Mouse (Mus musculus): ENCODE data around the gene S100a4. TPM values are rescaled to one million over a fixed set of nuclear protein-coding genes. Genes with fewer than 3 reads are reported as not detected.
A peak's percentile ranks its signal among the peaks of the same experiment; 100 is the strongest.

Gene S100a4
- 3.0 TPM in 1 of 2 replicates, not detected in the other for total RNA-seq (2014; rRNA removed)
- polyA plus RNA-seq (2015; fragmentation: Nextera tagmentation; extraction: Ambion mirVana) = 2.3 and 3.1 TPM in 2 replicates

DNA sequence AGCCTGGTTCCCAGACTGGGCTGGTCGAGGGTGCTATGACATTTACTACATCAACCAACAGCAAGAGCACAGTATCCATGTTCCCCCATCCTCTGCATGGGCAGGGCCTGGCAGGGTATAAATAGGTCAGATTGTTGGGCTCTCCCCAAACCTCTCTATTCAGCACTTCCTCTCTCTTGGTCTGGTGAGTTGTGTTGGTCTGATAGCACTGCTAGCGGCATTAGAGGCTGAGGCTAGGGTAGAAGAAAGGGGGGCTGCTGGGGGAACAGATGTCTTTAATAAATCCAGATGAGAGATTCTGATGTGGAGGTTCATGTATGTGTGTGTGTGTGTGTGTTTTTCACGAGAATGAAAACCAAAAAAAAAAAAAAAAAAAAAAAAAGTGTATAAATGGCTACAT is at the start of gene S100a4:
S100a4 (plus strand) TSS at position 149 of the 400 bp plus-strand sequence.
- Histone ChIP-seq H3K4me2 (ENCODE audit: low read depth, low read length) (no peak within 1 kb of the TSS), H3K36me3 (ENCODE audit: insufficient read depth, low read length) (no peaks in the 10 kb centered on the region), H3K4me3 (ENCODE audit: low read length) (no peak within 1 kb of the TSS), H3K27ac (no peak within 1 kb of the TSS), H3K9ac (replicated peaks; ENCODE audit: low read length) (no peak within 1 kb of the TSS), H3K4me1 (ENCODE audit: insufficient read depth, low read length) (no peaks in the 10 kb centered on the region), H3K27me3 (ENCODE audit: insufficient read depth, low read length) (no peaks in the 10 kb centered on the region), H3K9me3 (ENCODE audit: low read length) (no peaks in the 10 kb centered on the region)
- 63% methylated on average over 3 of the region's 3 CpGs for WGBS
- DNase-seq (ENCODE audit: low spot score) (peak; percentile 11), ATAC-seq (peak; percentile 31; the same call in 1 of the 2 replicates)
- TF ChIP-seq CTCF (IDR thresholded peaks at IDR 0.05; ENCODE audit: low read depth) = no peak

DNA sequence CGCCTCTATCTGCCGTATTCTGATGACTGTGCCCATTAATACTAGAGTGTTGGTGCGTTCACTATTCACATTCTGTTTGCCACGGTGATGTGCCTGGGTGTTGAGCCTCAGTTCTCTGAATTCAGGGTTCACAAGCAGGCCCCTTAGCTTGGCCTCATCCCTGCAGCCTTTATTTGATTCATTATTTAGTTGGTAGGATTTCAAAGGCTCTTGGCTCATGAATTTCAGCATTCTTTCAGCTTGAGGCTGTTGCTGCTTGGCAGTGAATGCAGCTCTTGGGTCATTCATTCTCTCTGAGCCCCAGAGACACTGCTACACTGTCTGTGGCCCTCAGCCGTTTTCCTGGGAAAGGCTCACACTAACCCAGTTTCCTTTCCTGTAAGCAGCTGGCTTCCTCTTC is 47.6 kb upstream of the S100a4 start:
- no peak overlapping the region for H3K4me3 ChIP-seq (ENCODE audit: low read length)
- peak; percentile 77 for DNase-seq (ENCODE audit: low spot score)
- WGBS = 28% methylated on average over 5 of the region's 5 CpGs

DNA sequence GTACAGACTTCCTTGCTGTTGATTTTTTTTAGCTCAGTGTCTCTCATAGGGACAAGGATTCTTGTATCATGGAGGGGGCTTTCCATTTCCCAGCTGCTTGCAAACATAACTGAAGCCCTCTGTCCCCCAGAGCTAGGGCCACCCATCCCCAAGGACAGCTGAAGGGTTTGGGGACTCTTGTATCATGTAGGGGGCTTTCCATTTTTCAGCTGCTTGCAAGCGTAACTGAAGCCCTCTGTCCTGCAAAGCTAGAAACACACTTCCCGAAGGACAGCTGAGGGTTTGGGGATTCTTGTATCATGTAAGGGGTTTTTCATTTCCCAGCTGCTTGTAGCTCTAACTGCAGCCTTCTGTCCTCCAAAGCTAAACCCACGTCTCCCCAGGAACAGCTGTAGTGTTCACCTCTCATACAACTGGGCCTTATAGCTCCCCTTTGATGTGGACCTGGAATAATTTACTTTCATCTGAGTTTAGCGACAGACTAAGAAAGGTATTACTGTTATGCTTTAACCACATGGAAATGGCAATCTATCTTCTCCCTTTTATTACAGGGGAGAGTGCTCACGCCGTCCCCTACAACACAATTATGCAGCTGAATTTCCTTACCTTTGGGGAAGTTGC is 43.5 kb upstream of the S100a4 start, which contains the start of gene S100a3:
S100a3 (plus strand) TSS at position 571 of the 621 bp plus-strand sequence.
- WGBS = 79% methylated on average over 6 of the region's 6 CpGs
- Histone ChIP-seq H3K4me2 (ENCODE audit: low read depth, low read length) (no peak within 1 kb of the TSS), H3K36me3 (ENCODE audit: insufficient read depth, low read length) (no peaks in the 10 kb centered on the region), H3K9me3 (ENCODE audit: low read length) (no peaks in the 10 kb centered on the region), H3K27ac (peak within 1 kb of the TSS; percentile 32), H3K4me1 (ENCODE audit: insufficient read depth, low read length) (no peaks in the 10 kb centered on the region), H3K27me3 (ENCODE audit: insufficient read depth, low read length) (no peaks in the 10 kb centered on the region), H3K9ac (replicated peaks; ENCODE audit: low read length) (no peak within 1 kb of the TSS), H3K4me3 (ENCODE audit: low read length) (no peak within 1 kb of the TSS)
- no peak for TF ChIP-seq CTCF (IDR thresholded peaks at IDR 0.05; ENCODE audit: low read depth)
- ATAC-seq (peak; percentile 36; the same call in 1 of the 2 replicates), DNase-seq (ENCODE audit: low spot score) (peak; percentile 30)

More for the DNA sequence above, 47.6 kb upstream of the S100a4 start:
- Histone ChIP-seq H3K4me2 (ENCODE audit: low read depth, low read length) (no peak overlapping the region), H3K4me1 (ENCODE audit: insufficient read depth, low read length) (no peaks in the 10 kb centered on the region), H3K36me3 (ENCODE audit: insufficient read depth, low read length) (no peaks in the 10 kb centered on the region), H3K9me3 (ENCODE audit: low read length) (no peaks in the 10 kb centered on the region), H3K27ac (peak overlapping the region; percentile 62), H3K27me3 (ENCODE audit: insufficient read depth, low read length) (no peaks in the 10 kb centered on the region), H3K9ac (replicated peaks; ENCODE audit: low read length) (no peak overlapping the region)
- no peak for TF ChIP-seq CTCF (IDR thresholded peaks at IDR 0.05; ENCODE audit: low read depth)
- ATAC-seq = peak; percentile 93

DNA sequence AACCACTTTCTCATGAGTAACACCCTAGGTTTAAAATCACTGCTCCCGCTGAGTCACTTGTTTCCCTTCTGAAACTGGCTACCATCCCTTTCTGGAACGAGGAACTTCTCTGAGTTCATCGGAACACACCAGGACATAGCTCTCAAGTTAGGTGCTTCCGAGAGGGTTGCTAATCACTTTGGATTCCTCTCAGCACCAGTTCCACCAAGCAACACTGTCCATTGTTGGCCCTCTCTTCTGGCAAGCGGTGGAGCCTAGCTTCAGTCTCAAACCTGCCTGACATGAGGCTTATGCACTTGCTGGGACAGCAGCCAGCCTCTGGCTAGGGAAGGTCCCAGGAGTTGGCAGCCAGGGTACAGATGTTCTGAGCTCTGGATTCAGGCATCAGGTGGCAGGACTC is 28.9 kb upstream of the S100a4 start:
- no peak overlapping the region for H3K27ac ChIP-seq
- H3K9ac ChIP-seq (replicated peaks; ENCODE audit: low read length) = no peak overlapping the region
- DNase-seq (ENCODE audit: low spot score) (no peak), ATAC-seq (no peak)
- H3K36me3 ChIP-seq (ENCODE audit: insufficient read depth, low read length) = no peaks in the 10 kb centered on the region
- WGBS = 71% methylated on average over 5 of the region's 5 CpGs
- H3K9me3 ChIP-seq (ENCODE audit: low read length) = no peaks in the 10 kb centered on the region
- no peak overlapping the region for H3K4me2 ChIP-seq (ENCODE audit: low read depth, low read length)
- no peak overlapping the region for H3K4me3 ChIP-seq (ENCODE audit: low read length)
- TF ChIP-seq CTCF (IDR thresholded peaks at IDR 0.05; ENCODE audit: low read depth) = no peak
- H3K4me1 ChIP-seq (ENCODE audit: insufficient read depth, low read length) = no peaks in the 10 kb centered on the region
- H3K27me3 ChIP-seq (ENCODE audit: insufficient read depth, low read length) = no peaks in the 10 kb centered on the region

DNA sequence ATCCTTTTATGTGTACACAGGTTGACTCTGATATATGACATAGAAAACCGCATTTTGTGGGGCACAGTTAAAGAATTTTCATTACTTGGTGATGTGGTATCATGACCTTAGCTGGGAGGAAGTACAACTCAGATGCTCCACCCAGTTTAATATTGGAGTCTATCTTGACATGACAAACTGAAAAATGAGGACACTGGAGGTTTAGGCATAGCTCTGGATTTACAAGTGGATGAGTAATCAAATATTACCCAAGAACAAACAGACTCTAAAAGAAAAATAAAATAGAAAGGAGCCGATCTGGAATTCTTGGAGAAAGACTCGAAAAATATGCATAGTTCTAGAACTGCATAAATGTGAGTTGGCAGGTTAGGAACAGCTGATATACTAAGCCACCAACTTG is 28.3 kb upstream of the S100a4 start:
- Histone ChIP-seq H3K27ac (no peak overlapping the region), H3K36me3 (ENCODE audit: insufficient read depth, low read length) (no peaks in the 10 kb centered on the region), H3K27me3 (ENCODE audit: insufficient read depth, low read length) (no peaks in the 10 kb centered on the region), H3K9ac (replicated peaks; ENCODE audit: low read length) (no peak overlapping the region), H3K4me3 (ENCODE audit: low read length) (no peak overlapping the region), H3K4me1 (ENCODE audit: insufficient read depth, low read length) (no peaks in the 10 kb centered on the region), H3K9me3 (ENCODE audit: low read length) (no peaks in the 10 kb centered on the region), H3K4me2 (ENCODE audit: low read depth, low read length) (no peak overlapping the region)
- no peak for TF ChIP-seq CTCF (IDR thresholded peaks at IDR 0.05; ENCODE audit: low read depth)
- ATAC-seq = no peak
- DNase-seq (ENCODE audit: low spot score) = no peak
- WGBS = 83% methylated on average over 3 of the region's 3 CpGs

DNA sequence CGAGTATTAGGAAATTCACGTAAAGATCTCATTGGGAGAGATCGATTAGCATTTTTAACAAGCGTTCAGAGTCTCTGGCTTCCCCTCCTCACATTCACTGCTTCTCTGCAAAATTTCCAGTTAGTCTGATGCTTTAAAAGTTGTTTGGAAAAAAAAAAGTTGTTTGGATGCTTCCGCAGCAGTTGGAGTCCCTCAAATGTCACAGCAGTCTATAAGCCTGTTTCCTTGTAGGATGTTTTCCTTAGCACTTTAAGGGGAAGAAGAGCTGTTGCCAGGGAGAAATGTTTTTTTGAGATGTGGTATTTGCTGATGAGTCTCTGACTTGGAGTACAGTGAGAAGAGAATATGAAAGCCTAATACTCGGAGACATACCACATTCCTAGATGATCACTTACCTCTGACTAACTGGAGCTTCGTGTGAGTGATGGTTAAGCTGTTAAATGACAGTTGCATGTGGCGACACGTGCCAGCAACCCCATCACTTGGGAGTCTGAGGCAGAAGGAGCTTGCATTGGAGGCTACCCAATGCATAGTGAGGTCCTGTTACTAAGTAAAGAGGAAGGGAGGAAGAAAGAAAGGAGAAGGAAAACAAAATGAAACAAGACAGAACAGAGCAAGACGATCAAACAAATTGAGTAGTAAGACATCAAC is 27.1 kb upstream of the S100a4 start:
- ATAC-seq = no peak
- TF ChIP-seq CTCF (IDR thresholded peaks at IDR 0.05; ENCODE audit: low read depth) = no peak
- no peaks in the 10 kb centered on the region for H3K36me3 ChIP-seq (ENCODE audit: insufficient read depth, low read length)
- H3K4me1 ChIP-seq (ENCODE audit: insufficient read depth, low read length) = no peaks in the 10 kb centered on the region
- no peak for DNase-seq (ENCODE audit: low spot score)
- no peaks in the 10 kb centered on the region for H3K27me3 ChIP-seq (ENCODE audit: insufficient read depth, low read length)
- H3K9ac ChIP-seq (replicated peaks; ENCODE audit: low read length) = no peak overlapping the region
- H3K4me3 ChIP-seq (ENCODE audit: low read length) = no peak overlapping the region
- H3K4me2 ChIP-seq (ENCODE audit: low read depth, low read length) = no peak overlapping the region
- no peaks in the 10 kb centered on the region for H3K9me3 ChIP-seq (ENCODE audit: low read length)
- WGBS = 51% methylated on average over 10 of the region's 10 CpGs
- no peak overlapping the region for H3K27ac ChIP-seq

DNA sequence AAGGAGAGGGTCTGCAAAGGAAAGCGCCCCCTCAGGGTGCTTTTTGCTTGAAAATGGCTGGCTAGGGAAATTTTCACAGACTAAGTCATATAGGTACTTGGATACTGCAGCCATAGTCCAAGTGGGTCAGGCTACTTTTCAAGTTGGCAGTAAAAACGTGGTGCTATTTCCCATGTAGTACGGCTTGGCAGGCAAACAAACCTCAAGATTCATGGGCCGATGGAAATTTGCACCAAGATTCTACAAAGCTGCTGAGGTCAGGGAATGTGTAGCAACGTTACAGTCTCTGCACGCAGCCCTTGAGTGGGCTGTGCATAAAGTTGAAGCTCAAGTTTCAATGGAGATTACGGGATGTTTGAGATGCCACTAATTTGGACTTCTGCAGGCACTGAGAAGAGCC is 24.1 kb upstream of the S100a4 start:
- TF ChIP-seq CTCF (IDR thresholded peaks at IDR 0.05; ENCODE audit: low read depth) = no peak
- no peak for ATAC-seq

More for the DNA sequence above, 24.1 kb upstream of the S100a4 start:
- WGBS = 72% methylated on average over 7 of the region's 7 CpGs
- no peak overlapping the region for H3K27ac ChIP-seq
- H3K4me2 ChIP-seq (ENCODE audit: low read depth, low read length) = no peak overlapping the region
- H3K36me3 ChIP-seq (ENCODE audit: insufficient read depth, low read length) = no peaks in the 10 kb centered on the region
- H3K9ac ChIP-seq (replicated peaks; ENCODE audit: low read length) = no peak overlapping the region
- DNase-seq (ENCODE audit: low spot score) = no peak
- no peaks in the 10 kb centered on the region for H3K27me3 ChIP-seq (ENCODE audit: insufficient read depth, low read length)
- H3K4me3 ChIP-seq (ENCODE audit: low read length) = no peak overlapping the region
- H3K4me1 ChIP-seq (ENCODE audit: insufficient read depth, low read length) = no peaks in the 10 kb centered on the region
- H3K9me3 ChIP-seq (ENCODE audit: low read length) = no peaks in the 10 kb centered on the region
